Mouse (Mus musculus): ENCODE data around the gene Prkcz.

GRCm38 (mm10) chr4:155243233-155243632 is 117.9 kb downstream of the Prkcz start:
- TF ChIP-seq CTCF (IDR thresholded peaks at IDR 0.05; ENCODE audit: extremely low read depth, insufficient read length, insufficient replicate concordance, low read depth, low read length) (no peak), POLR2A (IDR thresholded peaks at IDR 0.05; ENCODE audit: low read depth, low read length) (no peak)
